Mouse (Mus musculus) megakaryocyte, embryonic 14.5 days (primary cell): ENCODE data around the gene Fam102b.

Experiments used
- FLI1 ChIP-seq: IDR thresholded peaks from 2 replicates; pipeline ENCODE4 v1.6.1; 2012; ENCODE audit warnings: low read length, inconsistent platforms, mixed read lengths
- GATA1 ChIP-seq: IDR thresholded peaks from 3 replicates; pipeline ENCODE4 v1.6.1; 2012; ENCODE audit warnings: mixed read lengths, low read length, inconsistent platforms, borderline replicate concordance

DNA sequence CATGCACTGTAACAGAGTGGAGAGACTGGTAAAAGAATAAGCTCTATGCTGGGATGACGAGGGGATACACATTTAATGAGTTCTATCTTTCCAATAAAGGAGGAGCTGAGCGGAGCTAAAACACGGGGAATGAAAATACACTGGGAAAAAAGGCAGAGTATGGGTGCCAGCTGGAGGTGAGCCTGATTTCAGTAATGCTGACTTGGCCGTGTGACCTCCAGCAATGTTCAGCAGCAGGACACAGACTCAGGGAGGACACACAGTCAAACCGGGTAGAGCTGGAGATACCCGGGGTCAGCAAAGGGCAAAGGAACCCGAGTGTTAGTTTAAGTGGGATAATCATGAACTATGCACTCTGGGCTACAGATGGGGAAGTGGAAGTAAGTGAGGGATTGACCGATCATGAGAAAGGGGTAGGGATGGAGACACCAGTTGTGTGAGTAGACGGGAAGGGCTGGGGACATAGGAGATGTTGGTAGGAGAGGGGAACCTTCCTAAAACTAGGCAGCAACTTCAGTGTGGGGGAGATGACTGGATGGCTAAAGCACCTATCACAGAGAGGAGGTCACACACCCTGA lies 37.3 kb downstream of the Fam102b start:
- no peak for TF ChIP-seq GATA1
- TF ChIP-seq FLI1: no peak
